Mouse (Mus musculus) E14TG2a.4 (cell line): ENCODE data around the gene Ftsj3.

Source experiments
- CTCF ChIP-seq: conservative IDR thresholded peaks from 2 replicates; pipeline ENCODE4 v1.5.1; 2014; ENCODE audit warnings: low read length
- NANOG ChIP-seq: IDR thresholded peaks from 2 replicates; pipeline ENCODE4 v1.6.1; 2014; ENCODE audit warnings: borderline replicate concordance, low read length, mixed read lengths
- POU5F1 ChIP-seq: IDR thresholded peaks from 2 replicates; pipeline ENCODE4 v1.6.1; 2014; ENCODE audit warnings: low read length, borderline replicate concordance

GRCm38 (mm10) chr11:106202123-106202465 is 53.8 kb downstream of the Ftsj3 start, which contains the start of gene Strada:
- TF ChIP-seq CTCF (no peak), NANOG (no peak), POU5F1 (no peak)
